Mouse (Mus musculus): ENCODE results near the gene Calhm5. TPM values are rescaled to one million over a fixed set of nuclear protein-coding genes. Genes with fewer than 3 reads are reported as not detected.
A peak's percentile ranks its signal among the peaks of the same experiment; 100 is the strongest.

The Calhm5 gene
- 0.14 and 0.15 TPM in 2 replicates for polyA plus RNA-seq (2012; rRNA removed)

- WGBS: 7% methylated on average over 9 of the region's 9 CpGs
- H3K27ac ChIP-seq (ENCODE audit: insufficient read depth, low read depth, low read length): peak within 1 kb of the TSS; percentile 38; the same call in 1 of the 2 replicates
These were observed at the start of gene Calhm5 for GRCm38 (mm10) chr10:34096418-34096883. Calhm5 (minus strand) TSS chr10:34096519.

DNA sequence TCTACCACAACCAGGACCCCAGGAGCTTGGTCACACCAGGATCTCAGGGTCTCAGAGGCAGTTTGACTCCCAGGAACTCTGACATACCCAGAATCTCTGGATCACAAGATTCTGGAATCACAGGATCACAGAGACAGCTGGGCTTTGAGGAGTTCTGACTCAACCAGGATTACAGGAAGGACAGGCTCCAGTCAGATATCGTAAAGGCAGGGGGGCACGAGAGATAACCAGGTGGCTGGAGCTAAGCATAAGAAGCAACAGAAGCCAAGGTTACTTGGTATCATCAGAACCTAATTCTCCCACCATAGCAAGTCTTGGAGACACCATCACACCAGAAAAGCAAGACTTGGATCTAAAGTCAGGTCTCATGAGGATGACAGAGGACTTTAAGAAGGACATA is 45.4 kb upstream of the Calhm5 start:
- H3K4me3 ChIP-seq (ENCODE audit: low read depth, low read length): no peak overlapping the region
- no peaks in the 10 kb centered on the region for H3K36me3 ChIP-seq (ENCODE audit: control insufficient read depth, insufficient read depth, low read length)
- H3K27me3 ChIP-seq (ENCODE audit: control insufficient read depth, insufficient read depth, low read length): no peaks in the 10 kb centered on the region
- no peak for TF ChIP-seq CTCF (IDR thresholded peaks at IDR 0.05; ENCODE audit: extremely low read depth, insufficient read length, insufficient replicate concordance, low read depth, low read length)
- no peak for TF ChIP-seq POLR2A (IDR thresholded peaks at IDR 0.05; ENCODE audit: low read depth, low read length)
- 77% methylated on average over 2 of the region's 2 CpGs for WGBS
- no peak overlapping the region for H3K27ac ChIP-seq (ENCODE audit: insufficient read depth, low read depth, low read length)
- no peaks in the 10 kb centered on the region for H3K4me1 ChIP-seq (ENCODE audit: control insufficient read depth, insufficient read depth, insufficient read length, low read length)

More at GRCm38 (mm10) chr10:34096418-34096883, at the start of gene Calhm5:
- no peaks in the 10 kb centered on the region for H3K27me3 ChIP-seq (ENCODE audit: control insufficient read depth, insufficient read depth, low read length)
- H3K36me3 ChIP-seq (ENCODE audit: control insufficient read depth, insufficient read depth, low read length): no peaks in the 10 kb centered on the region
- H3K4me1 ChIP-seq (ENCODE audit: control insufficient read depth, insufficient read depth, insufficient read length, low read length): no peaks in the 10 kb centered on the region
- TF ChIP-seq CTCF (IDR thresholded peaks at IDR 0.05; ENCODE audit: extremely low read depth, insufficient read length, insufficient replicate concordance, low read depth, low read length): no peak
- TF ChIP-seq POLR2A (IDR thresholded peaks at IDR 0.05; ENCODE audit: low read depth, low read length): no peak
- peak within 1 kb of the TSS; percentile 41 for H3K4me3 ChIP-seq (ENCODE audit: low read depth, low read length)

GRCm38 (mm10) chr10:34139768-34140167 is 43.4 kb upstream of the Calhm5 start:
- Histone ChIP-seq H3K27me3 (ENCODE audit: control insufficient read depth, insufficient read depth, low read length) (no peaks in the 10 kb centered on the region), H3K36me3 (ENCODE audit: control insufficient read depth, insufficient read depth, low read length) (no peaks in the 10 kb centered on the region), H3K27ac (ENCODE audit: insufficient read depth, low read depth, low read length) (no peak overlapping the region), H3K4me1 (ENCODE audit: control insufficient read depth, insufficient read depth, insufficient read length, low read length) (no peaks in the 10 kb centered on the region), H3K4me3 (ENCODE audit: low read depth, low read length) (no peak overlapping the region)
- 34% methylated on average over 4 of the region's 4 CpGs for WGBS
- TF ChIP-seq POLR2A (IDR thresholded peaks at IDR 0.05; ENCODE audit: low read depth, low read length) (no peak), CTCF (IDR thresholded peaks at IDR 0.05; ENCODE audit: extremely low read depth, insufficient read length, insufficient replicate concordance, low read depth, low read length) (no peak)

GRCm38 (mm10) chr10:34138027-34138426 is 41.7 kb upstream of the Calhm5 start:
- no peak overlapping the region for H3K4me3 ChIP-seq (ENCODE audit: low read depth, low read length)
- no peaks in the 10 kb centered on the region for H3K36me3 ChIP-seq (ENCODE audit: control insufficient read depth, insufficient read depth, low read length)
- H3K4me1 ChIP-seq (ENCODE audit: control insufficient read depth, insufficient read depth, insufficient read length, low read length): no peaks in the 10 kb centered on the region
- H3K27ac ChIP-seq (ENCODE audit: insufficient read depth, low read depth, low read length): no peak overlapping the region
- H3K27me3 ChIP-seq (ENCODE audit: control insufficient read depth, insufficient read depth, low read length): no peaks in the 10 kb centered on the region
- no peak for TF ChIP-seq CTCF (IDR thresholded peaks at IDR 0.05; ENCODE audit: extremely low read depth, insufficient read length, insufficient replicate concordance, low read depth, low read length)
- TF ChIP-seq POLR2A (IDR thresholded peaks at IDR 0.05; ENCODE audit: low read depth, low read length): no peak
- WGBS: 28% methylated on average over 6 of the region's 6 CpGs

DNA sequence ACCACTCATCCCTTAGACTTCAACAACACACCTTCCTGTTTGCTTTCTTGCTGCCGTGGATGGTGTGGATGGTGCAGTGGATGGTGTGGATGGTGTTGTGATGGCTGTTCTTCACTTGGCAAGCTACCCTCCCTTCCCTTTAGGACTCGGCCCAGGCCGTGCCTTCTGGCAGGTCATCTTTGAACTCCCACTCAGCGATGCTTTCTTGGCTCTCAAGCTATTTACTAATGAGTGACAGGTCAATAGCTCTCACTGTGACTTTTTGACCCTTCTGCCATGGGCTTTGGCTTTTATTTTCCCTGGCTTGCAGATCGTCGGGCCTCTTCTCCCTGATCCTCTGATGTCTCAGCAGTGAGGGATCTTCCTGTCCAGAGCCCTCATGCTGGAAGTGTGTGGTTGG is 40.1 kb upstream of the Calhm5 start:
- no peak overlapping the region for H3K27ac ChIP-seq (ENCODE audit: insufficient read depth, low read depth, low read length)
- no peak overlapping the region for H3K4me3 ChIP-seq (ENCODE audit: low read depth, low read length)
- H3K27me3 ChIP-seq (ENCODE audit: control insufficient read depth, insufficient read depth, low read length): no peaks in the 10 kb centered on the region
- H3K4me1 ChIP-seq (ENCODE audit: control insufficient read depth, insufficient read depth, insufficient read length, low read length): no peaks in the 10 kb centered on the region
- no peaks in the 10 kb centered on the region for H3K36me3 ChIP-seq (ENCODE audit: control insufficient read depth, insufficient read depth, low read length)
- WGBS: 49% methylated on average over 6 of the region's 6 CpGs
- TF ChIP-seq POLR2A (IDR thresholded peaks at IDR 0.05; ENCODE audit: low read depth, low read length) (no peak), CTCF (IDR thresholded peaks at IDR 0.05; ENCODE audit: extremely low read depth, insufficient read length, insufficient replicate concordance, low read depth, low read length) (no peak)

DNA sequence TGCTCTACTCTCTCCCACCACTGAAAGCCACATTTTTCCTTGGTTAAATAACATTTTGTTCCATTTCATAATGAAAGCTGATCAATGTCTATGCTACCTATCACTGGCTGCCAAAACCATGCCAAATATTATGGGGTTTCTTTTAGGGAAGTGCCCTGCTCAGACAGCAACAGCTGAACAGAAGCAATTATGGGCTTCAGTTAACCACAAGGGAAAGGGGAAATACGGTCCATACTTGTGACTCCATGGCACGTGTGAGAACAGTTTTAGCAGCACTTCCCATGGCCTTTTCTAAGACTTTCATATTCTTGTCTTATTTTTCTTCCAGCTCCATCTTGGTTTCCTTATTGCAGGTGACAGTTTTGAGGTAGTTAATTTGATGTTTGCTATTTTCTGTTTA is 35.0 kb upstream of the Calhm5 start:
- 64% methylated on average over 2 of the region's 2 CpGs for WGBS

DNA sequence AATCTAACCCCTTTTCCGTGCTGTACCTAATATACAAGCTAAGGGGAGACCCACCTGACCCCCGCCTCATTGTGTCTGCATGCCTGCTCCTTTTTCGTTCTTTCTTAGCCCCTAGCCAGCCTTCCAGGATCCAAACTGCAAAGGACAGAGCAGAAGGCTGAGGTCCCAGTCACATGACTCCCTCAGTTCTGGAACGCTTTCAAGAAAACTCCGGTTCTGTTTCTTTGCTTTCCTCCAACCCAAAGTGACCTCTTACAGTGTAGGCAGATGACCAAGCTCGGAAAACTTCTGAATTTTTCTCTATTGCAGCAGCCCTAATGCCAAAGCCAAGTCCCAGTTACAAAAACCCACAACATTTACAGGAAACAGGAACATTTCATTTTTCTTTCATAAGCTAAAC is 32.1 kb upstream of the Calhm5 start:
- Histone ChIP-seq H3K27me3 (ENCODE audit: control insufficient read depth, insufficient read depth, low read length) (no peaks in the 10 kb centered on the region), H3K4me3 (ENCODE audit: low read depth, low read length) (no peak overlapping the region), H3K36me3 (ENCODE audit: control insufficient read depth, insufficient read depth, low read length) (no peaks in the 10 kb centered on the region), H3K27ac (ENCODE audit: insufficient read depth, low read depth, low read length) (peak overlapping the region; percentile 33; the same call in 1 of the 2 replicates), H3K4me1 (ENCODE audit: control insufficient read depth, insufficient read depth, insufficient read length, low read length) (peaks cover 6% of the 10 kb centered on the region; the same call in 1 of the 2 replicates)
- no peak for TF ChIP-seq POLR2A (IDR thresholded peaks at IDR 0.05; ENCODE audit: low read depth, low read length)
- no peak for TF ChIP-seq CTCF (IDR thresholded peaks at IDR 0.05; ENCODE audit: extremely low read depth, insufficient read length, insufficient replicate concordance, low read depth, low read length)
- 72% methylated on average over 6 of the region's 6 CpGs for WGBS

More for the DNA sequence above, 35.0 kb upstream of the Calhm5 start:
- no peak overlapping the region for H3K27ac ChIP-seq (ENCODE audit: insufficient read depth, low read depth, low read length)
- H3K4me1 ChIP-seq (ENCODE audit: control insufficient read depth, insufficient read depth, insufficient read length, low read length): peaks cover 6% of the 10 kb centered on the region; the same call in 1 of the 2 replicates
- TF ChIP-seq CTCF (IDR thresholded peaks at IDR 0.05; ENCODE audit: extremely low read depth, insufficient read length, insufficient replicate concordance, low read depth, low read length) (no peak), POLR2A (IDR thresholded peaks at IDR 0.05; ENCODE audit: low read depth, low read length) (no peak)
- no peaks in the 10 kb centered on the region for H3K36me3 ChIP-seq (ENCODE audit: control insufficient read depth, insufficient read depth, low read length)
- no peak overlapping the region for H3K4me3 ChIP-seq (ENCODE audit: low read depth, low read length)
- H3K27me3 ChIP-seq (ENCODE audit: control insufficient read depth, insufficient read depth, low read length): no peaks in the 10 kb centered on the region

All from small intestine, adult 2 months (tissue).